Mouse (Mus musculus) midbrain, embryonic 10.5 days (tissue): Measurements from ENCODE around the gene Ltbr. TPM values are rescaled to one million over a fixed set of nuclear protein-coding genes. Genes with fewer than 3 reads are reported as not detected.

Experiments used
- polyA plus RNA-seq: library from polyadenylated mRNA; unstranded; fragments of >200 nt; fragmentation: Nextera tagmentation; extraction: Ambion mirVana; gene quantifications from 2 replicates; pipeline ENCODE4 v1.2.1, GENCODE M21; 2016

Ltbr gene
- polyA plus RNA-seq, 1 experiment from 2014 or later: 21.2 TPM

Other genes starting within 250 kb of the Ltbr start
- 0.16 and 0.19 TPM in 2 replicates for gene Lpar5, start 246.0 kb downstream of the Ltbr start, polyA plus RNA-seq
- gene Chd4, start 217.9 kb downstream of the Ltbr start, polyA plus RNA-seq: 90.7 and 103 TPM in 2 replicates
- 72.6 and 86.4 TPM in 2 replicates for gene Nop2, start 182.0 kb downstream of the Ltbr start, polyA plus RNA-seq
- 12.7 and 15.1 TPM in 2 replicates for gene Iffo1, start 168.6 kb downstream of the Ltbr start, polyA plus RNA-seq
- gene Gapdh, start 147.4 kb downstream of the Ltbr start, polyA plus RNA-seq: 2,729 and 3,222 TPM in 2 replicates
- 236 and 246 TPM in 2 replicates for gene Ncapd2, start 122.2 kb downstream of the Ltbr start, polyA plus RNA-seq
- gene Mrpl51, start 122.1 kb downstream of the Ltbr start, polyA plus RNA-seq: 211 and 231 TPM in 2 replicates
- 4.2 and 5.1 TPM in 2 replicates for gene Vamp1, start 98.3 kb downstream of the Ltbr start, polyA plus RNA-seq
- gene Tapbpl, start 82.0 kb downstream of the Ltbr start, polyA plus RNA-seq: 1.5 and 2.0 TPM in 2 replicates
- gene Cd27, start 76.9 kb downstream of the Ltbr start, polyA plus RNA-seq: 2.1 and 2.2 TPM in 2 replicates
- 0.11 TPM in 1 of 2 replicates, not detected in the other for gene Tuba3a, start 27.8 kb downstream of the Ltbr start, polyA plus RNA-seq
- 0.25 and 0.48 TPM in 2 replicates for gene Scnn1a, start 6.8 kb upstream of the Ltbr start, polyA plus RNA-seq
- gene Tnfrsf1a, start 35.5 kb upstream of the Ltbr start, polyA plus RNA-seq: 21.7 and 24.5 TPM in 2 replicates
- 0.12 and 0.15 TPM in 2 replicates for gene Plekhg6, start 66.9 kb upstream of the Ltbr start, polyA plus RNA-seq
- gene Cd9, start 180.9 kb upstream of the Ltbr start, polyA plus RNA-seq: 32.9 and 36.3 TPM in 2 replicates
- 5.8 and 10.1 TPM in 2 replicates for gene Vwf, start 232.9 kb upstream of the Ltbr start, polyA plus RNA-seq